Mouse (Mus musculus): ENCODE measurements around the gene Shc3.

Shc3 gene

DNA sequence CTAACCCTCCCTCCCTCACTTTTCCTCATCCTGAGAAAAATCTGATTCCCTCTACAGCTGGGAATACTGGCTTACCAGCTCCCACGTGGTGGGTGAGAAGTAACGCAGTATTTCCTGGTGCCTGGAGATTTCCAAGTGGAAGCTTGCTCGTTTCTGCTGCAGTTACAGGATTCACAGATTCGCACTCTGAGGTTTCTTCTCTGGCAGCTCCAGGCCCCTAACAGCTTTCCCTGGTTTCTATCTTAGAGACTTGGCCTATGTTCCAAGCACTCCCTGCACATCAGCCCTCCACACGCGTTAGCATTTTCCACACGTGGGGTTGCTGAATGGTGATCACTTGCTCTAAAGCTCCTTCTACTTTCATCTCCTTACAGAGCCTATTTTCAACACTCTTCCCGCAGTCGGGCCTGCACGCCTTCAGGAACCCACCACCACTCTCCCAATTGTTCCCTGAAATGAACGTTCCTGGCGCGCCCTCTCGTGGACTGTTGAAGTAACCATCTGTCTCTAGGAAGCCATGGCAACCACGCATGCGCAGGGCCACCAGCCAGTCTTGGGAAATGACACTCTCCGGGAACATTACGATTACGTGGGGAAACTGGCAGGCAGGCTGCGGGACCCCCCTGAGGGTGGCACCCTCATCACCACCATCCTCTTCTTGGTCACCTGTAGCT lies 150.8 kb downstream of the Shc3 start:
- DNase-seq (ENCODE audit: low read depth, low spot score) = peak; percentile 92

DNA sequence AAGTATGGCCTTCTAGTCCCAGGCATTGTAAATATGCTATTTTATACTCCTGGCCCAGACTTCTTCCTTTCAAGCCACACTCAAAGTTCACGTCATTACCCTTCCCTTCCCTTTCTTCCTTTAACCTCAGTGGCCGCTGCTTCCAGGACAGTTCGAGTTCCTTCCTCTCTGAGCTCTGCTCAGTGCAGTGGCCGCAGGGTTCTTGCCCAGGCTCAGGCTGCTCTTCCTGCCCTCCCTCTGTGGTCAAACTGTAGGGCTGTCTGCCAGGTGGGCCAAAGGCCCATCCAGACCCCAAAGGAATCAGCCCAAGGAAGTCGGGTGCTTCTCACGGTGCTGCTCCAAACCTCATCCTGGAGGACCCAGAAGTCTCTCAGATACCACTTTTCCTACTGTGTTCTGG lies 151.4 kb downstream of the Shc3 start:
- no peak for DNase-seq (ENCODE audit: low read depth, low spot score)

DNA sequence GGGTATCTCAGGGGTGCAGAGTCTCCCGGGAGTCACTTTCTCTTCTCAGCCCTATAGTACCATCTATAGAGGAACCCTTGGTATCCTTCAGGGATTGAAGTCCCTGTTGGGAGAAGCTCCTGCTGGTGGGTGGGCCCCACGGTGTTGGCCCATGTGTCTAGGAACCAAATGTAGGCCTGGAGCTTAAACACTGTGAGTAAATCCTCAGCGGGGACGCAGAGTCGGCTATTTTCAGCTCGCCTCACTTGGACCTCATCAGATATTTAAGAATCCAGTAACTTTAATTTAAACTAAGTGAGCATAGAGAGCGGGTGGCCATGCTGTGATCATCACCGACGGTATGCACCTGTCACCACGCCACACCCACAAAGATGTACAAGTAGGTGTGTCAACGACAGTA lies 152.5 kb downstream of the Shc3 start:
- DNase-seq (ENCODE audit: low read depth, low spot score) = no peak

DNA sequence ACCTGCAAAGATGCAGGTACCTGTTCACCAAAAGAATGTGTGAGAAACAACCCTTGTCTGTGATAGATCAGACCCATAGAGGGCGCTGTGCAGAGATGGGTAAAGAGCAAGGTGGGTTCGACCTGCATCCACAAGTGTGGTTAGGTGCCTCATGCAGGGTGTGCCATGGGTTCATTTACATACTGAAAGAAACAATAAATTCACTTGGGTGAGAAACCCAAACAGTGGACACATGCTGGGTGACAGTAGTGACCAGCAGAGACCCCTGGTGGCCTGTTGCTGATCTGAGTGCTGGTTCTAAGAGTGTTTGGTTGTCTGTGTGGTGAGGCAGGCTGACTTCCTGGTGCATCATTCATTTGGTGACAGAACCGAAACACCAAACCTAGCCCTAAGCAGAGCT lies 155.8 kb downstream of the Shc3 start:
- no peak for DNase-seq (ENCODE audit: low read depth, low spot score)

DNA sequence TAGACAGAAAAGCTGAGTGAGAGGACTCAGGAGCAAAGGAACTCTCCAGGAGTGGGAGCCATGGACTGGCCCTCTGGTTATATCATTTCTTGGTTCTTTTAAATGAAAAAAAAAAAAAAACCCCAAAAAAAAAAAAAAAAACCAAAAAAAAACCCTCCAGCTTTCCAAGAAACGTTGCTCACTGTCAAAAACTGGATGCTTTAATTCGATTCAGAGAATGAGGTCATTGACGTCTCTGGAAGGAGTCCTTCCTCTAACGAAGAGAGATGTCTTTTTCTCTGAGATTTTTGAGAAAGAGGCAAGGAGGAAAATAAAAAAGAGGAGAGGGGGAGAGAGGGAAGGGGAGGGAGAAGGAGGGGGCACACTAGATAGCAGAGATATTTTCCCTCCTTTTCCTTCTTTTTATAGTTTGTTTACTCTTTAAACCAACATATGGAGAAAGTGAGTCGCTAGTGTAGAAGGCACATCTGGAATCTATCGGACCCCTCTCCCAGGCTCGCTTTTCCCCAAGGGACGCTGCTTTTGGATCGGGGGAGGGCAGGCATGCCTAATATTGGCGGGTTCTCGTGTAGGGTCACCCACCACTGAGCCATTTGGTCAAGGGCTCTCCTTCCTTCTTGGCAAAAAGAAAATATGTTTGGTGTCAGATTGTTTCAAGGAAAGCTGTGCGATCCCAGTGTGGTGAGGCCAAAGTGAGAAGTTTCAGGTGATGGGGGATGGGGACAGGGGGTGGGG lies 157.4 kb downstream of the Shc3 start:
- no peak for DNase-seq (ENCODE audit: low read depth, low spot score)

DNA sequence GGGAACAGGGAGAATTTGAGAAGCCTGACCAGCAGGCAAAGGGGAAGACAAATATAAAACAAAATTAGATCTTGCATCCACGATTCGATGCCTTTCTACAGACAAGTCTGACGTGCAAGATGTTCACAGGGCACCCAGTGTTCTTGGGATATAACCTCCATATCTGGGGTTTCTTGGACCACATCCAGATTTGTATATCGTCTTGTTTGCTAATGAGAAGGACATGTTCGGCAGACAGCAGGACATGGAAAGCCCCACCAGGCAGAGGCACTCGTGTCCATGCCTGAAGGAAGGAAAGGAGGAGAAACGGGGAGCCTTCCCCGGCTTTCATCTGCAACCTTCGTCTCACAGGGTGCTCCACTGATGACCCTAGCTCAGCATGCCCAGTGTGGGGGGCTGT lies 158.0 kb downstream of the Shc3 start:
- no peak for DNase-seq (ENCODE audit: low read depth, low spot score)

DNA sequence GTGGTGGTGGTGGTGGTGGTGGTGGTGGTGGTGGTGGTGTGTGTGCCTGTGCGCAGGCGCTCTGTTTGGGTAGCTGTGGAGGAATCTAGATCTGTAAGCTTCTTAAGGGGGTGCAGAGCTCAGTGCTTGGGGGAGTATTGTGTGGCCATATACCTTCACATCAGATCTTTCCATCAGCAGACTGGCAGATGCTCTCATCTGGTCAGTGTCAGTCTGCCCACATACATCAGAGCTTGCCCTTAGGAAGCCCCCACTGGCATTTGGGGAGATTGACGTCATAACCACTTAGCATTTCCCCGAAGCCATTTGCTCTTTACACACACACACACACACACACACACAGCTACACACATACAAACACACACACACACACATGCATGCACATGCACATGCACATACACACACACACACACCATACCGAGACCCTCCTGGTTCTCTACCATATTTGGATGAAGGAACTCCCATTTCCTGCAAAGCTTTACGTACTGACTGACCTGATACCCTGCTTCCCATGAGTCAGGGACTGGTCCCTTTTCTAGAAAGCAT lies 159.2 kb downstream of the Shc3 start:
- no peak for DNase-seq (ENCODE audit: low read depth, low spot score)

DNA sequence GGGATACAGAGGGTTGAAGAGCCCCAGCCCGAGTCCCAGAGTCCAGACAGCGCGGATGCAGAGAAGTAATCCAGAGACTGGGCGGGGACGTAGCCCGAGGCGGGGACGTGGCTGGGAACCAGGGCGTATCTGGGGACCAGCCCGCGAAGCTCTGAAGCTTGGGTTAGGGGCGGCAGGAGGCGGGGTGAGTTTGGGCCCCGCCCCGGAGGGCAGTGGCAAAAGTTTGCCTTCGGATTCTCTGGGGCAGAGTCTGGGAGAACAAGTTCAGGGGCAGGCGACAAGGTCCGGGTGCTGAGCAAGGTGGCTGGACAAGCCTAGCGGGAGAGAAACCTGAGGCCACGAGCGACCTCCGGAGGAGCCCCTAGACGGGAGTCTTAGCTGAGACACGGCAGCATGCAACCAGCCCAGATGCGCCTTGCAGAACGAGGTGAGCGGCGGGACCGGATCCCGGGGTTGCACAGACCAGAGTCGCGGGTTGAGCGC lies 160.7 kb downstream of the Shc3 start, which contains the start of gene S1pr3:
Gene S1pr3, plus strand, starts transcription at position 121 of the 483 bp plus-strand sequence.
- no peak for DNase-seq (ENCODE audit: low read depth, low spot score)

DNA sequence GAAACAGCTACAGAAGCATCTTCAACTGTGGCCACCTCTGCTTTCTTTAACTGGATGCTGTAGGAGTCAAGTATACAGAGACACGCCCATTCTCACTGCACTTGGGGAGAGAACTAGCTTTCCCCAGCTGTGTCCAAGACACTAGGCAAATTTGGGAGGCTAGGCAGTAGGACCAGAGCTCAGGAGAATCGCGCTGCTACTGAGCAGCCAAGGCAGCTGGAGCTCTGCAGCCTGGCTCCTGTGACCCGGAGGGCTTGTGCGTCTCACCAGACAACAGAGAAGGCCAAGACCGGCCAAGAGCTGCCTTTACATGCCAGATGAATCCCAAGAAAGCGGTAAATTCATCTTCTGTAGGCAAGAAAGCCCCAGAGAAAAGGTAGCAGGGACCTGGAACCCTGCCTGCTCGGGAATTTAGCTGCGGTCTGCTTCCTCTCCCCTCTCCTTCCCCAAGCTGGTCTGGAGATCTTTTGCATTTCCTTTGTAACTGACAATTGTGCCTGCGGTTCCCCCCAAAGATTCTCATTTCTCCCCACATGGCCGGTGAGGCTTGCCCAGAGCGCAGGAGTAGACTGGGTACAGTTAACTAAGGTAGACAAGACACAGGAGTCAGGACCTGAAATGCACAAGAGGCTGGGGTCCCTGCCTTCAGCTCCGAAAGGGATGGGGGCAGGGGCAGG lies 161.5 kb downstream of the Shc3 start:
- no peak for DNase-seq (ENCODE audit: low read depth, low spot score)

DNA sequence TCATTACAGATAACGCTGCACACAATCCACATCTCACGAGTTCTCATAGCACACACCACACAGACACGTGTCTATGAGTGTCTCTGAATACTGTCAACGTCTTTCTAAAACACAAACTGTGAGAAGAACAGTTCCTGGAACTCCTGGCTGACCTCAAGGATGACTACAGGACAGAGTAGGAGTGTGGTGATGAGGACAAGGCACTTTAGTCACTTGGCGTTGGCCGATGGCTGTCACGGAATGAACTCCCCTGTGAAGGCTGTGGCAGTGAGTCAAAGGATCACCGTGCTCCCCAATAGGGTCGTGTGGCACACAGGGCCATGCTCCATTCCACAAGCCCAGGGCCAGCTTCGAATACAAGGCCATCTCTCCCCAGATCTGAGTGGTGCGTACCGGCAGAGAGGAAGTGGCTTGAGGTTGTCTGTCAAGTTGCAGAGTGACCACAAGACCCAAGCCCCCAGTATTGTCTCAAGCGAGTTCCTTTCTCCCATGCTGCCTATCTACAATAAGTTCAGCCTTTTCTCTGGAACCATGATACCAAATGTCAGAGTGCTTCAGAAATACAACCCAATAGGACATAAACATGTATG lies 163.4 kb downstream of the Shc3 start:
- no peak for DNase-seq (ENCODE audit: low read depth, low spot score)

DNA sequence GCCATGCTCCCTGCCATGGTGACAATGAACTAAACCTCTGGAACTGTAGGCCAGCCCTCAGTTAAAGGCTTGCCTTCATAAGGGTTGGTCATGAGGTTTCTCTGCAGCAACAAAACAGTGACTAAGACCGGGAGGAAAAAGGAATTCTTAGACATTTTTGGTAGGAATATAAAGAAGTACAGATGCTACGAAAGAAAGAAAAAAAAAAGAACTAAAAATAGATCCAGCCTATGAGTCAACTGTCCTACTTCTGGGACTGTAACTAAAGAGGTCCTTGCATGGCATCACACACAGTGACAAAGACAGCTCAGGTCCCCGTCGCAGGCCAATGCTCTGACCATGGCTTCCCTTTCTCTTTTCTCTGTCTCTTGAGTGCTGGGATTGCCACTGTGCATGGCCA lies 164.7 kb downstream of the Shc3 start:
- no peak for DNase-seq (ENCODE audit: low read depth, low spot score)

DNA sequence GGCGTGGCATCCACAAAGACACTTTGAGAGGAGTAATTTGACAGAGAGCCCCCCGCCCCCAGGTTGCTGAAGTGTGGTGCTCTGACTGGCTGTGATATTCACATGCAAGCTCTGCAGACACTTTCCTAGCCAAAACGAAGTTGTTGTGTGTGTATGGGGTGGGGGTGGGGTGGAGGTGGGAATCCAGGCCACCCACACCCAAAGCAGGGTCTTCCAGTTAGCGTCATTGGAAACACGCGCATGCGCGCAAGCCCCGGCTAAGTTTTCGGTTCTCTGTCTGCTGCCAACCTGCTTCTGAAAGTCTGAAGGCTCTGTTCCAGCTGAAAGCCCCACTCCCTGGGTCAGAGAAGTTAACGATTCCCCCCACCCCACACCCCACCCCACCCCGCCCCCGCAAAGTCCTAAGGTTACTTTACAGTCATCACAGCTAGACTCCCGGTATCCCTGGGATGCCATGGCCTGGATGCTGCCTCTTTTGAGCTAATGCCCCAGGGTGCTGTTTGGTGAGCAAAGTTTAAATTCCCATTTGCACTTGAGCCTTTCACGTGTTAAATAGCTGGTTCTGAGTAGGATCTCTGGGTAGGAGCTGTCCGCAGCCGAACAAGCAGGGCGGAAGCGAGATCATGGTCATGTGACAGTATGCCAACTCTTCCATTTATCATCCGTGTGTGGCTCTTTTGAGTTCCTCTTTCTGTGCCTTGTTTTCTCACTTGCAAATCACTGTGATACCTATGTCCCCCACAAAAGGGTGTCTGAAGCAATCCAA lies 168.3 kb downstream of the Shc3 start:
- peak; percentile 26 for DNase-seq (ENCODE audit: low read depth, low spot score)

DNA sequence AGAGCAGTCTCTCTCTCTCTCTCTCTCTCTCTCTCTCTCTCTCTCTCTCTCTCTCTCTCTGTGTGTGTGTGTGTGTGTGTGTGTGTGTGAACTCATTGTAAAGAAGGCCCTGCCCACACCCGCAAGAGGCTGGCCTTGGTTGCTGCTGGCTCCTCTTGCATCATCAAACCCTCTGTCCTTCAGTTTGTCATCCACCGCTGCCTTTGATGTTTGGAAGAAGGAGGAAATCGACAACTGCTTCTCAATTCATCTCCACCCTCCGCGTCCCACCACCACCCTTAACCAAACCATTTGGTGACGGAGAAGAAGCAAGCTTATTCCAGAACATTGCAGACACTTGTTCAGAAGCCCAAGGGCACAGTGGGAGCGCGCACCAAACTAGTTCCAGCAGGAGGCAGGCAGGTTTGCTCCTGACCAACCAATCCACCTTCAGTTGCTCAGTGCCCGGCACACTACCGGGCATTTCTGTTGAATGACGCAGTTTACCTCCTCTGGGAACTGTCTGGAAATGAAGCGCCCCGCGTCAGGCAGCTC lies 169.0 kb downstream of the Shc3 start:
- no peak for DNase-seq (ENCODE audit: low read depth, low spot score)

DNA sequence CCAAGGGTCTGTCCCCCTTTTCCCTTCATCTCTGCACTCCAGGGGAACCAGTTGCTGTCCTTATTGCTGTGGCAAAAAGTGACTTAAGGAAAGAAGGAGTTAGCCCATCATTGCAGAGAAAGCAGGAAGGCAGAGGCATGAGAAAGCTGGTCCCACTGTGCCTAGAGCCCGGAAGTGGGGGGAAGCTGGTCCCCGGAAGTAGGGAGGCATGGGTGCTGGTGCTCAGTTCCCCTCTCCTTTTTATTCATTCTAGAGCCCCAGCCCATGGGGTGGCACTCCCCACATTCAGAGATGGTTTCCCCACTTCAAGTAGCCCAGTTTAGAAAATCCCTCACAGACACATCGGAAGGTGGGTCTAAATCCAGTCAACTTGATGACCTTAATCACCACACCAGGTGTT lies 169.7 kb downstream of the Shc3 start:
- DNase-seq (ENCODE audit: low read depth, low spot score) = no peak

DNA sequence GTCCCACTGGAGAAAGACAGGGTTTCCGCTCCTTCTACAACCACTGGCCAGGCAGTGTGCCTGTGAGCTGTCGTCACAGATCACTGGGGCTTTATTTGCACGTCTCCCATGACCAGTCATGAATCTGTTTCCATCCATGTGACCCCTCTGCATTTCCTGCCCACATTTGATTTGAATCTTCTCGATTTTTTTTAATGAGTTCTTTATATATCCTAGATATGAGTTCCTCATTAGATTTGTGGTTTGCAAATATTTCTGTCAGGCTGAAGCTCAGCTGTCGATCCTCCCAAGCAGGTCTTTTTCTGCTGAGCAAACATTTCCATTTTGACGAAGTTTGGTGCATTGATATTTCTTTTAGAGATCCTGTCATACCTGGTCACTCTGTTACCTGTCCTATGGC lies 171.4 kb downstream of the Shc3 start:
- DNase-seq (ENCODE audit: low read depth, low spot score) = no peak

DNA sequence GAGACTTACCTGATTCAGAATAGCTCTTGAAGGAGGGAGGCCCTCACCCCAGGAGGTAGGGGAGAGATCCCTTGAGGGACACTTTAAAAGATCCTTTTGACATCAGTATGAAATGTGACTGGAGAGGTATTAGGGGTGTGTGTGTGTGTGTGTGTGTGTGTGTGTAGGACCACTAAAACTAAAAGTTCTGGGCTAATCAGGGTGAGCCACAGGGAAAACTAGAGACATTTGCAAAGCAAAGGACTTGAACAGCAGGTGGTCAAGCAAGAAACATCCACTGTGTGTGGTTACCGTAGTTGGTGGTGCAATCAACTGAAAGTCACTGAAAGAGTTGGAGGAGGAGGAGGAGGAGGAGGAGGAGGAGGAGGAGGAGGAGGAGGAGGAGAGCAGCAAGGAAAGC lies 177.0 kb downstream of the Shc3 start:
- no peak for DNase-seq (ENCODE audit: low read depth, low spot score)

DNA sequence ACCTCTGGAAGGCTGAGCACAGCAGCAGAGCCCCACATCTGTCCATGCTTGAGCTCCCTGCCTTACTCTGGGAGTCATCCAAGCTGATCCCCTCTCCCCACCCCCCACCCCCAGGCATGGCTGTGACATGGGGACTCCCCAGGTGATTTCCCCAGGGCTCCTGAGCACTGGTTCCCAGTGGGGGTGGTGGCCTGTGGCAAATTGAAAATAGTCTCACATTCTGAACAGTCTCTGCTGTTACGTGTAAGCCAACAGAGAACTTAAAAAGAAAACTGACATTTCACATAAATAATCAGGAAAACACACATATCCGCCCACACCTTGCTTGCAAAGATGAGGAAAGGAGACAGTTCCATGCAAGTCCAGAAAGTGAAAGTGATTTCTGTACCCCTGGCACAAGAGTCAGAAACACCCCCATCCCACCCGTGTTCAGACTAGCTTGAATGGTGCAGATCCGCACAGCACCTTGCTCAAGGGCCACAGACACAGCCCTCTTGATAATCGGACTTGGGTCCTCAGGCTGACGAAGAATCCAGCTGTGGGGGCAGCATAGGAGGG lies 177.8 kb downstream of the Shc3 start:
- no peak for DNase-seq (ENCODE audit: low read depth, low spot score)

DNA sequence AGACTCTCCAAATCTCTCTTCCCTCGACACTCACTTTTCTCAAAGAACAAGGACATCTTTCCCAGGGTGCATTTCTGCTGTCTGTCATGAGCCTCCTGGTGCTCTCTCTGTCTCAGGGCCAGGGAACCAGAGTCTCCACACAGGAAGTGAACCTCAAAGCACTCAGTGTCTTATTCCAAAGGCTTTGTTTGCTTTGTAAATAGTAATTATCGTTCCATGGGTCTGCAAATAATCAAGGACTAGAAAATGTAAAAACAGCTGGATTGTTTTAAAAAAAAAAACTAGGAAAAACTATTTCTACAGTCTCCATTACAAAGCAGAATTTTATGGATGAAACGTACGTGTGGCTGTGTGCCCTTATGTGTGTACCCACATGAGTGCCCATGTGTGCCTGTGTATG lies 178.8 kb downstream of the Shc3 start:
- no peak for DNase-seq (ENCODE audit: low read depth, low spot score)

DNA sequence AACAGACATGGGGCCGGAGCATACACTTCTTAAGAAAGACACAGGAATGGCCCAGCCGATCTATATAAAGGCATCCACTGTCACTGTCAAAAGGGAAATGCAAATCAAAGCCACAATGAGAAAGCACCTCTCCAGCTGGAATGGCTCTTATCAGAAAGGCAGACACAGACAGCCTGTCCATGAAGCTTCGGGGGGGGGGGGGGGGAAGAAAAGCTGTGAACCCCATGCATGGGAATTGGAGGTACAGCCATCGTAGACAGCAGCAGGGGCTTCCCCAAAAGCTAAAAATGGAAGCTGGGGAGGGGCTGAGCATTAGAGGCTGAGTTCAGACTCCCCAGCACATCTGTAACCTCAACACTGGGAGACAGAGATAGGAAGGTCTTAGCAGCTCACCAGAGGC lies 181.3 kb downstream of the Shc3 start:
- no peak for DNase-seq (ENCODE audit: low read depth, low spot score)

DNA sequence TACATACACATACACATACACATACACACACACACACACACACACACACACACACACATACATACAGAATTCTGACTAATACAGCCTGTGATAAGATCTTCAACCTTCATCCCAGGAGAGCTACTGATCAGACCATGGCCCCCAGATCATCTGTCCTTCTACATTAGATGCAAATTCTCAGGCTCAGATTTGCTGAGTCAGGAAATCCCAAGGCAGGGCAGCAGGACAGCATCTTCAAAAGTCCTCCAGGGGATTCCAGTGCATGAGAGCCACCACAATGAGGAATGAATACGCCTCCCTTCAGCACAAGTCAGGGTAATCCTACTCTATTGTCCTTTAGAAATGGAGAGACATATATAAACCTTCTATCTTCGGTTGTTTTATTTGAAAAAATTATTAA lies 184.3 kb downstream of the Shc3 start:
- DNase-seq (ENCODE audit: low read depth, low spot score) = no peak

DNA sequence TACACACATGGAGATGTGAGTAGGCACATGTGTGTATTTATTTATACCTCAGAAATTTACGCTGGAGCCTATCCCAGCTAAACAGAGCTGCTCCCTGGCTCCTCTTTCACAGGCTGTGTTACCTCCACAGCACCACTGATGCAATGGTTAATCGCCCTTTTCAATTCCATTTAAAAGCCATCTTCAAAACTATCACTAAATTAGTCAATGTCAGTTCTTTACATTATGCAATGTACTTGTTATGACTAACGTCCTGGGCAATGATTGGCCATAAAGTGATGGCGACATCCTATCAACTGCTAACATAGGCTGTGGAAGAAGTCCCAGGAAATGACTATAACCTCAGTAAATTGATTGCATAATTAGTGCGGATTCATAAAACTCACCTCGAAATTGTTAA lies 187.7 kb downstream of the Shc3 start:
- no peak for DNase-seq (ENCODE audit: low read depth, low spot score)

All from brain, embryonic 18.5 days (tissue).